Mouse (Mus musculus) olfactory bulb, adult 2 months (tissue): ENCODE results near the gene Swsap1. TPM values are rescaled to one million over a fixed set of nuclear protein-coding genes. Genes with fewer than 3 reads are reported as not detected.

Source experiments
- H3K27ac ChIP-seq: fragments of 200-500 bp; 2 replicates; pipeline ENCODE4 v1.5.1; 2012; ENCODE audit warnings: low read depth, low read length; ENCODE audit not compliant: insufficient read depth
- H3K4me1 ChIP-seq: fragments of 200-500 bp; 2 replicates; pipeline ENCODE4 v1.6.1; 2012; ENCODE audit warnings: low read length; ENCODE audit not compliant: control insufficient read depth, insufficient read depth
- H3K4me3 ChIP-seq: fragments of 200-500 bp; 2 replicates; pipeline ENCODE4 v1.5.1; 2012; ENCODE audit warnings: mild to moderate bottlenecking, low read depth, low read length, moderate library complexity; ENCODE audit not compliant: insufficient read depth
- CTCF ChIP-seq: fragments of 200-500 bp; IDR thresholded peaks from 2 replicates; pipeline ENCODE4 v1.5.1; 2012; ENCODE audit warnings: low read depth, mild to moderate bottlenecking, low read length, moderate library complexity; ENCODE audit not compliant: insufficient read depth
- POLR2A ChIP-seq: fragments of 200-500 bp; IDR thresholded peaks from 2 replicates; pipeline ENCODE4 v1.6.1; 2012; ENCODE audit warnings: mild to moderate bottlenecking, low read depth, low read length, moderate library complexity; ENCODE audit not compliant: insufficient read depth
- WGBS: fragments of 180-500 bp; shearing (Covaris S2); methylation state at CpG from one replicate; pipeline ENCODE4 v1.1.7; 2018; 5-methylcytosine and 5-hydroxymethylcytosine counted together
- polyA plus RNA-seq: library from polyadenylated mRNA; stranded (reverse); fragments of >200 nt; gene quantifications from 2 replicates; pipeline ENCODE4 v1.2.4, GENCODE M21; 2012; ENCODE audit warnings: low replicate concordance; ENCODE audit not compliant: missing spikeins, insufficient read depth, insufficient read length

The Swsap1 gene
- polyA plus RNA-seq, 1 experiment = not detected

- H3K4me3 ChIP-seq = no peak overlapping the region
- TF ChIP-seq POLR2A (no peak), CTCF (no peak)
- 67% methylated on average over 3 of the region's 3 CpGs for WGBS
- peaks cover 9% of the 10 kb centered on the region for H3K4me1 ChIP-seq
- no peak overlapping the region for H3K27ac ChIP-seq
Observed at GRCm38 (mm10) chr9:21923490-21924098, 32.0 kb upstream of the Swsap1 start.

DNA sequence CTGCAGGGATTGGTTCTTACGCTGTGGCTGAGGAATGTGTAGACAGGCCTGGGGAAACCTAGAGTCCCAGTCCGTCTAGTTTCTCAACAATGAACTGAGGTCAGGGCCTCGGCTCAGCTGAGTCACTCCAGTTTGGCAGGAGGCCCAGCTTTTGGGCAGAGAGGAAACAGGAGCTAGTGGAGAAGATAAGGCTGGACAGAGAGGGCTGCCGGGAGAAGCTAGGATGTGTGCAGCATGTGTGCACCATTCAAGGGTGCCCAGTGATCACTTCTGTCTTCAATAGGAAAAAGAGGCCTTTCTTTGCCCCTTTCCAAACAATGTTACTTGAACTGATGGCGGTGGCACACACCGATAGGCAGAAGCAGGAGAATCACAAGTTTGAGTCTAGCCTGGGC, 31.5 kb upstream of the Swsap1 start:
- Histone ChIP-seq H3K4me1 (peaks cover 9% of the 10 kb centered on the region), H3K4me3 (no peak overlapping the region), H3K27ac (no peak overlapping the region)
- 48% methylated on average over 6 of the region's 6 CpGs for WGBS
- no peak for TF ChIP-seq CTCF
- no peak for TF ChIP-seq POLR2A

DNA sequence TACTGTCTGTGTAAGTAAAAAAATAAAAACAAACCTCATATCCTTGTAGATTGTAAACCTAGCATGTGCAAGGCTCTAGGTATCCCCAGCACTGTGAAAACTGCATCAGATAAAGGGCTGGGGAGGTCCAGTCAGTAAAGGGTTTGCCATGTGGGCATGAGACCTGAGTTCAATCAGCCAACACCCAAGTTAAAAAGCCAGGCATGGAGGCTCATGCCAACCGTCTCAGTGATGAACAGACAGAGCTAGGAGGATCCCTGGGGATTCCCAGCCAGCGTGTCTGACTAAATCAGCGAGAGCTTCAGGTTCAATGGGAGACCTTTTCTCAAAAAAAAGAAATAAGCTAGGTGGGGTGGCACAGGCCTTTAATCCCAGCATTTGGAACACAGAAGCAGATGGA, 30.5 kb upstream of the Swsap1 start:
- Histone ChIP-seq H3K4me3 (no peak overlapping the region), H3K4me1 (peaks cover 9% of the 10 kb centered on the region), H3K27ac (no peak overlapping the region)
- WGBS = 95% methylated on average over 3 of the region's 3 CpGs
- TF ChIP-seq CTCF (no peak), POLR2A (no peak)

- H3K4me1 ChIP-seq = peaks cover 9% of the 10 kb centered on the region
- TF ChIP-seq CTCF (no peak), POLR2A (no peak)
- WGBS = 92% methylated on average over 1 of the region's 1 CpGs
- H3K27ac ChIP-seq = no peak overlapping the region
- H3K4me3 ChIP-seq = no peak overlapping the region
Observed at GRCm38 (mm10) chr9:21925506-21925905, 30.0 kb upstream of the Swsap1 start.

DNA sequence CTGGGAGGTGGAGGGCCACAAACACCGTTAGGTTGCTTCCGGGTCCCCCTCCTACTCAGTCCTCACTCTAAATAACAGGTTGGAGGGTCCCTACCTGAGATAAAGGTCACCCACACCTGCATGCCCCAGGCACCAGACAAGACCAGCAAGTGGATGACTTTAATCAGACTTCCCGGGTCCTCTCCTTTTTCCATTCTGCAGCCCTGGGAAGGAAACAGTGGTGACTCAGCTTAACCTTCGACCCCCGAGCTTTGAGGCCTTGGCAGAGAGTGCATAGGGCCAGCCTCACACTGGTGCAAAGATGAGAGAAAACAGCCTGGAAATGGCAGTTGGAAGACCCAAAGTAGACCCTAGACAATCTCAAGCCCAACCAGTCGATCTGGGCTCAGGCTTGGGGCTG, 29.4 kb upstream of the Swsap1 start:
- TF ChIP-seq CTCF (no peak), POLR2A (no peak)
- Histone ChIP-seq H3K4me1 (peaks cover 9% of the 10 kb centered on the region), H3K27ac (no peak overlapping the region), H3K4me3 (no peak overlapping the region; the same call in 1 of the 2 replicates)
- 79% methylated on average over 6 of the region's 6 CpGs for WGBS

GRCm38 (mm10) chr9:21926784-21927183, 28.8 kb upstream of the Swsap1 start:
- Histone ChIP-seq H3K4me3 (peak overlapping the region; percentile 63), H3K4me1 (peaks cover 9% of the 10 kb centered on the region), H3K27ac (peak overlapping the region; percentile 16)
- TF ChIP-seq CTCF = no peak
- TF ChIP-seq POLR2A = no peak
- WGBS = under 1% methylated on average over 6 of the region's 6 CpGs

DNA sequence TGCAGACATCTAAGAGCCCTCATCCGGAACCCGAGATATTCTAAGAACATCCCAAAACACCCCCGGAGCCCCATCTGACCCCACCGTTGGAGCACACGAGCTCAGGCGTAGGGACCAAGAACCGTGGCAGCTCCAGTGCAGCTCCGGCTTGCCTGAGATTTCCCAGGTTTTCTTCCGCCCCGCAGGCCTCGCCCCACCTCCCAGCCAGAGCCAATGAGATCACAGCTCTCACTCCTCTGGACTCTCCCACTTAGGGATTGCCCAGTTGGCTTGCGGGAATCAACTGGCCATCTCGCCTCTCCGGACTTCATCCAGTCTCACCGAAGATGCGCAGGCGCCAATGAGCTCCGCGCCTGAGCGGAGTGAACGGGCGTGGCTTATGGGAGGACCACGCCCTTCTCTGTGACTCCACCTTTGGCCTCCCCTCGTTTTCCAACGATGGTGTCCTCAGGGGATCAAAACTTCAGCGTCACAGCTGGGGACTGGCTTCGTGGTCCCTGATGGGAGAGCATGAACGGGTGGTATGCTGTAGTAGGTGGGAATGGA, 28.3 kb upstream of the Swsap1 start, which contains the start of the genes Ccdc159 and Tmem205:
Gene Ccdc159 (plus strand): TSS at position 264 of the 546 bp plus-strand sequence.
Gene Tmem205 (minus strand): TSS at position 349 of the 546 bp plus-strand sequence.
- peaks cover 9% of the 10 kb centered on the region for H3K4me1 ChIP-seq
- H3K27ac ChIP-seq = peak within 1 kb of the TSS; percentile 16
- peak within 1 kb of the TSS; percentile 63 for H3K4me3 ChIP-seq
- TF ChIP-seq POLR2A (peak; percentile 47), CTCF (no peak)
- WGBS = under 1% methylated on average over 28 of the region's 28 CpGs

- no peak overlapping the region for H3K4me3 ChIP-seq
- TF ChIP-seq CTCF (no peak), POLR2A (no peak)
- 88% methylated on average over 3 of the region's 3 CpGs for WGBS
Observed at GRCm38 (mm10) chr9:21929208-21929607, 26.3 kb upstream of the Swsap1 start.

DNA sequence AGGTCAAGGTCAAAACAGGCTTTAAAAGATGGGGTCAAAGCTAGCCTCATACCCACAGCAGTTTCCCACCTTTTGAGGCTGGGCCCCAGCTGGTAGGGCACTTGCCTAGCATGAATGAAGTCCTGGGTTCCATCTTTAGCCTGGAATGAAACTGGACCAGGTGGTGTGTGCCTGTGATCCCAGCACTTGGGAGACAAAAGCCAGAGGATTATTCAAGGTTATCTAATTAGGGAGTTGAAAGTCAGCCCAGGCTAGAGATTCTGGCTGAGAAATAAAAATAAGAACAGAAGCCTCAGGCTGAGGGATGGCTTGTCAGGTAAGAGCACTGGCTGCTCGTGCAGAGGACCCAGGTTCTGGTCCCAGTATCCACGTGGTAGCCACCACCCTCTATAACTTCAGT, 23.5 kb upstream of the Swsap1 start:
- Histone ChIP-seq H3K27ac (no peak overlapping the region), H3K4me3 (no peak overlapping the region), H3K4me1 (peaks cover 3% of the 10 kb centered on the region; the same call in 1 of the 2 replicates)
- TF ChIP-seq CTCF (no peak), POLR2A (no peak)
- WGBS = 70% methylated on average over 2 of the region's 2 CpGs

More at GRCm38 (mm10) chr9:21929208-21929607, 26.3 kb upstream of the Swsap1 start:
- peaks cover 10% of the 10 kb centered on the region for H3K4me1 ChIP-seq
- H3K27ac ChIP-seq = no peak overlapping the region
